ENCODE assay signal across 13 mouse cellular contexts in the genomic region with DNA sequence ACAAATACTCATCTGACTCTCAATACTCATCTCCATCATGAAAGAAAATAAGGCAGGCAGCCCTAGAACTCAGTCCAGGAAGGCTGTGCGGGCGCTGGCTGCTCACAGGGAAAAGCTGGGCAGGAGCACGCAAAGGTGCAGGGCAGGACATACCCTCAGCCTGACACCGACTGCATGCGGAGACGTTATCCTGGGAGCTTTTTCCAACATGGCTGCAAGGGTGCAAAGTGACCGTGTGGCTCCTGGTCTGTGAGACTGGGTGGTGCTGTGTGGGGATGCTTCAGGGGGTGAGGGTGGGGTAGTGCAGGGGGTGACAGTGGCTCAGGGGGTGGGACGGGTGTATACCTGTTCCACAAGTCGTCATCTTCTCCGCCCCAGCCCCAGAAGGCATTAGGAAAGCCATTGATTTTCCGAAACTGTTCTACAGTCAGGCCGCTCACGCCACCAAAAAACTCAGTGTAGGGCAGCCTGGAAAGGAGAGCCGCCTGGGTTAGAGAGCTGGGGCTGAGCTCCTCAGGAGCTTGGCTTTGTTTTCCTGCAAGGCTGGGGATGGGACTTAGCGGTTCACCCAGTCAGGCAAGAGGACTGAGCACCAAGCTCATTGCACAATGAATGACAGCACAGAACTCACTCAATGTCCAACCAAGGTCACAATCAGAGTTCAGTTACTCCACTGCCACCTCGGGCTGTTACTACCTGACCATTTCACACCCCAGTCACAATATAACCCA. TPM values are rescaled to one million over a fixed set of nuclear protein-coding genes. Genes with fewer than 3 reads are reported as not detected.
DNase-seq lines count a peak whose midpoint lies in the region; ATAC-seq lines count a peak whose summit lies in the region.
"Had no signal": no experiment of that assay in that cellular context is flagged by ENCODE, and none has a peak within 500 bp of the region (broad histone marks: within the 10 kb centered on the region; RNA-seq: fewer than 3 reads in every experiment).

No protein-coding gene starts in this region.

- H3K4me2 ChIP-seq in heart, embryonic 12.5 days = no peak overlapping the region
- H3K4me2 ChIP-seq in midbrain, embryonic 16.5 days (ENCODE audit: low read length) = no peak overlapping the region
- H3K4me2 ChIP-seq: heart, embryonic 13.5 days; hindbrain, embryonic 15.5 days; limb, embryonic 13.5 days; lung, embryonic 15.5 days had no signal

- intact Hi-C loops in heart, postnatal 25 days (cut with DNase I) = loop anchor here (5.0 kb wide), 1 partner anchor 97 kb away; no protein-coding TSS in a partner anchor

- no peak overlapping the region for H3K27ac ChIP-seq in heart, embryonic 12.5 days (ENCODE audit: poor library complexity, severe bottlenecking)
- no peak overlapping the region for H3K27ac ChIP-seq in midbrain, embryonic 16.5 days (ENCODE audit: low read length)
- H3K27ac ChIP-seq: heart, embryonic 13.5 days; hindbrain, embryonic 15.5 days; limb, embryonic 13.5 days; lung, embryonic 15.5 days had no signal

- no peak overlapping the region for H3K9ac ChIP-seq in heart, embryonic 12.5 days
- H3K9ac ChIP-seq in midbrain, embryonic 16.5 days (ENCODE audit: low read depth, low read length) = no peak overlapping the region
- H3K9ac ChIP-seq: heart, embryonic 13.5 days; hindbrain, embryonic 15.5 days; limb, embryonic 13.5 days; lung, embryonic 15.5 days had no signal

- ATAC-seq in heart, embryonic 12.5 days (ENCODE audit: insufficient number of reproducible peaks, low FRiP score) = no peak
- ATAC-seq in midbrain, embryonic 16.5 days = no peak
- ATAC-seq: CD4-positive, CD25-positive, alpha-beta regulatory T cell, adult 4 months had no signal

- H3K4me1 ChIP-seq in heart, embryonic 12.5 days (replicated peaks) = peaks cover 27% of the 10 kb centered on the region
- no peaks in the 10 kb centered on the region; the same call in 1 of the 2 replicates for H3K4me1 ChIP-seq in midbrain, embryonic 16.5 days (ENCODE audit: control insufficient read depth, insufficient read depth, low read length)

- H3K36me3 ChIP-seq in heart, embryonic 12.5 days = peaks cover 87% of the 10 kb centered on the region
- H3K36me3 ChIP-seq in midbrain, embryonic 16.5 days (ENCODE audit: control insufficient read depth, insufficient read depth, low read length) = peaks cover 22% of the 10 kb centered on the region; the same call in 1 of the 2 replicates

- H3K4me3 ChIP-seq in heart, embryonic 12.5 days = no peak overlapping the region
- H3K4me3 ChIP-seq in midbrain, embryonic 16.5 days (ENCODE audit: low read depth, low read length) = no peak overlapping the region
- H3K4me3 ChIP-seq: heart, embryonic 13.5 days; hindbrain, embryonic 15.5 days; limb, embryonic 13.5 days; lung, embryonic 15.5 days had no signal

- DNase-seq in heart, adult 11 months = peak; percentile 78
- peak; percentile 1 for DNase-seq in ovary, postnatal 36 days (ENCODE audit: low spot score)
- no peak for DNase-seq in ovary, adult 18-20 months (ENCODE audit: low spot score)
- peak; percentile 25 for DNase-seq in adrenal gland, postnatal 14 days
- peak; percentile 1 to 2 for DNase-seq in cerebellum, postnatal 36 days
- DNase-seq in heart, postnatal 25 days (ENCODE audit: low spot score) = no peak

- H3K9me3 ChIP-seq in heart, embryonic 12.5 days (replicated peaks) = no peaks in the 10 kb centered on the region
- no peaks in the 10 kb centered on the region for H3K9me3 ChIP-seq in midbrain, embryonic 16.5 days (replicated peaks; ENCODE audit: control insufficient read depth, low read length, poor library complexity, severe bottlenecking)
- H3K9me3 ChIP-seq: heart, embryonic 13.5 days; hindbrain, embryonic 15.5 days; limb, embryonic 13.5 days; lung, embryonic 15.5 days had no signal

- H3K27me3 ChIP-seq in heart, embryonic 12.5 days (replicated peaks) = no peaks in the 10 kb centered on the region
- H3K27me3 ChIP-seq in midbrain, embryonic 16.5 days (ENCODE audit: control insufficient read depth, insufficient read depth, low read depth, low read length) = no peaks in the 10 kb centered on the region
- H3K27me3 ChIP-seq: heart, embryonic 13.5 days; hindbrain, embryonic 15.5 days; limb, embryonic 13.5 days; lung, embryonic 15.5 days had no signal

- 86% methylated on average over 16 of the region's 16 CpGs for WGBS in heart, embryonic 12.5 days
- WGBS in midbrain, embryonic 16.5 days = 89% methylated on average over 16 of the region's 16 CpGs

RNA-seq across cellular contexts. Expression of a gene that starts 44.2 kb away (rescaled TPM):
- polyA plus RNA-seq in heart, embryonic 12.5 days (2016; fragmentation: Nextera tagmentation; extraction: Ambion mirVana) = 14.9 and 21.1 TPM in 2 replicates
- 75.6 and 77.7 TPM in 2 replicates for total RNA-seq in adrenal gland, postnatal 14 days (2021)
- 10 to 100 TPM; 12.7 to 14.6 TPM for total RNA-seq in heart, postnatal 25 days (2021)
- polyA plus RNA-seq in midbrain, embryonic 16.5 days (2015; fragmentation: Nextera tagmentation; extraction: Ambion mirVana) = 16.6 and 18.1 TPM in 2 replicates

Comparison
In these comparisons a context has a peak if more than half of its experiments do, and no peak if none do; other contexts are left out.
1. DNase-seq: peak in heart, adult 11 months (single experiment), ovary, postnatal 36 days (single experiment), adrenal gland, postnatal 14 days (single experiment) and cerebellum, postnatal 36 days (2 of 2); none in ovary, adult 18-20 months (single experiment) and heart, postnatal 25 days (single experiment).